Mouse (Mus musculus): ENCODE measurements around the gene Mcidas.

- TF ChIP-seq POLR2A (IDR thresholded peaks at IDR 0.05; ENCODE audit: insufficient read length, low read depth), result no peak
- no peak for TF ChIP-seq POLR2AphosphoS2 (IDR thresholded peaks at IDR 0.05; ENCODE audit: insufficient read length, low read depth)
- TF ChIP-seq USF1 (IDR thresholded peaks at IDR 0.05; ENCODE audit: low read depth), result no peak
- no peak for TF ChIP-seq CEBPB (IDR thresholded peaks at IDR 0.05; ENCODE audit: insufficient read depth, poor library complexity, severe bottlenecking)
Measured at GRCm38 (mm10) chr13:112994191-112994590, 546 bp downstream of the Mcidas start.

All from myocyte (in vitro differentiated cells).